Mouse (Mus musculus): Measurements from ENCODE around the gene Tmco1. TPM values are rescaled to one million over a fixed set of nuclear protein-coding genes. Genes with fewer than 3 reads are reported as not detected.

The Tmco1 gene
- polyA plus RNA-seq, 1 experiment from 2014 or later = 69.8 TPM

DNA sequence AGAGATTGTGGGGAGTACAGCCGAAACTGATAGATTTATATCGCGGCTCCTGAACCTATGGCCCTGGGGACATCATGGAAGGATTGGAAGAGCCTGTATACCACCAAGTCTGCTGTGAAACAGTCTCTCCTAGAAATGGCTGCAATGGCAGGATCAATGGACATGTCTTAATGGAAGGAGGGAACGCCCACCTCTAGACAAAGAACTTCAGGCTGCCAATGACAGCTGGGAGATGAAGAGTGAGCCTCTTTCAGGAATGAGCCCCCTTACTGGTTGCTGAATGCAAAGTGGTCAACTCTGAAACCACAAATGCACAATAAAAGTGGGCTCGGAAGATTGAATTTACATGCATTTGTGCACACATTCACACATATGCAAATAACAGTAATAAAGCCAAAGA is 74.6 kb downstream of the Tmco1 start:
- Histone ChIP-seq H3K9ac (no peak overlapping the region), H3K4me2 (no peak overlapping the region), H3K9me3 (no peaks in the 10 kb centered on the region), H3K36me3 (no peaks in the 10 kb centered on the region), H3K4me1 (replicated peaks) (no peaks in the 10 kb centered on the region), H3K27ac (replicated peaks) (no peak overlapping the region), H3K4me3 (no peak overlapping the region), H3K27me3 (no peaks in the 10 kb centered on the region)
- no peak for ATAC-seq (ENCODE audit: low FRiP score, low read depth)
- WGBS = 68% methylated on average over 5 of the region's 5 CpGs

DNA sequence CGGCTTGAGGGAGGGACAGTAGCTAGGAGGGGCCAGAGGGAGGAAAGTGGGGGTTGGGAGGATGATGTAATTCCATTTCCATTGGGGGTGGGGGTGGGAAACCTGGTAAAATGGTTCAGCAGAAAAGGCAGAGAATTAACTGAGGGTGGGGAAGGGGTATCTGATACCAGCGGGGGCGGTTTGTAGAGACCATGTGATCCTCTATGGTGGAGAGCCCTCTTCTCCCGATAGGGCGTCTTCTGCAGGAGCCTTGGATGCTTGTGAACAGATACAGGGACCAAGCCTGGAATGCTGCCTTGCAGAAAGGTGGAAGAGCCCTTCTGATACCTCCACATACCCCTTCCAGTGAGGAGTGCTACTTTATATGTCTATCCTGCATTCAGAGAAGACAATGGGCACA is 75.0 kb downstream of the Tmco1 start:
- Histone ChIP-seq H3K36me3 (no peaks in the 10 kb centered on the region), H3K9me3 (no peaks in the 10 kb centered on the region), H3K27me3 (no peaks in the 10 kb centered on the region), H3K4me3 (no peak overlapping the region), H3K4me2 (no peak overlapping the region), H3K4me1 (replicated peaks) (no peaks in the 10 kb centered on the region), H3K9ac (no peak overlapping the region), H3K27ac (replicated peaks) (no peak overlapping the region)
- 77% methylated on average over 5 of the region's 5 CpGs for WGBS
- no peak for ATAC-seq (ENCODE audit: low FRiP score, low read depth)

Small RNAs within 50 kb of the gene (microRNA-seq; reads per million reads assigned to microRNA genes)
- gene Gm25911 = 0.87 reads per million
- not detected for gene Mir6347

Other genes starting within 250 kb of the Tmco1 start
- 52.5 and 53.2 TPM in 2 replicates for gene Uck2, start 23.1 kb upstream of the Tmco1 start, polyA plus RNA-seq (2015; fragmentation: Nextera tagmentation; extraction: Ambion mirVana)
- 34.9 and 39.7 TPM in 2 replicates for gene Aldh9a1, start 41.6 kb downstream of the Tmco1 start, polyA plus RNA-seq (2015; fragmentation: Nextera tagmentation; extraction: Ambion mirVana)
- 172 and 178 TPM in 2 replicates for gene Mgst3, start 85.5 kb downstream of the Tmco1 start, polyA plus RNA-seq (2015; fragmentation: Nextera tagmentation; extraction: Ambion mirVana)
- gene Lrrc52, start 158.4 kb downstream of the Tmco1 start, polyA plus RNA-seq (2015; fragmentation: Nextera tagmentation; extraction: Ambion mirVana) = 0.14 TPM in 1 of 2 replicates, not detected in the other

Measured in hindbrain, embryonic 15.5 days (tissue).